Mouse (Mus musculus): ENCODE data around the gene Ubr7. TPM values are rescaled to one million over a fixed set of nuclear protein-coding genes. Genes with fewer than 3 reads are reported as not detected.

Gene Ubr7
- polyA plus RNA-seq, 1 experiment from 2014 or later, result 34.7 TPM

DNA sequence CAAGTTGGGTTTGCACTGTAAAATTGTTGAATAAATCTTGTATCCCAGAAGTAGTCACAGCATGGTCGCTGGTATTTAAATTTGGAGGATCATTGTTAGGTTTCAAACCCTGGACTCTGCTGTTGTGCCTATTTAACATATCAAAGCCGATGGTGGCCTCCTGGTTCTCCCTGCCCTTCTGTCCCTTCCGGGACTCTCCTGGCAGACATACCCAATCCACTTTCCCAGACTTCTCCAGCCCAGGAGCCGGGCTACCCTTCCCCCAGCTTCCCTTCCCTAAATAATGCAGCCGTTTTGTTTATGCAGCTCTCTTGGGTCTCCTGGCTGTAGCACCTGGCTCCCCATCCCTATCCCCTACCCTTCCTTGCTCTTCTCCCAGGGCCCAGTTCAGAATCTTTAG is 1.2 kb downstream of the Ubr7 start:
- peaks cover 2% of the 10 kb centered on the region; the same call in 1 of the 2 replicates for H3K36me3 ChIP-seq (ENCODE audit: control insufficient read depth, insufficient read depth, low read length)
- peaks cover 20% of the 10 kb centered on the region for H3K4me1 ChIP-seq (ENCODE audit: control insufficient read depth, insufficient read depth, low read depth, low read length)
- H3K27me3 ChIP-seq (replicated peaks; ENCODE audit: control insufficient read depth, insufficient read depth, low read length), result no peaks in the 10 kb centered on the region
- H3K4me2 ChIP-seq (ENCODE audit: low read length), result peak overlapping the region; percentile 93
- 0% methylated on average over 5 of the region's 5 CpGs for WGBS
- no peak for ATAC-seq
- H3K9me3 ChIP-seq (ENCODE audit: control insufficient read depth, low read length), result no peaks in the 10 kb centered on the region
- peak overlapping the region; percentile 84 for H3K9ac ChIP-seq (ENCODE audit: low read depth, low read length)
- peak overlapping the region; percentile 82 for H3K4me3 ChIP-seq (ENCODE audit: low read length)
- H3K27ac ChIP-seq (ENCODE audit: low read depth, low read length), result no peak overlapping the region

DNA sequence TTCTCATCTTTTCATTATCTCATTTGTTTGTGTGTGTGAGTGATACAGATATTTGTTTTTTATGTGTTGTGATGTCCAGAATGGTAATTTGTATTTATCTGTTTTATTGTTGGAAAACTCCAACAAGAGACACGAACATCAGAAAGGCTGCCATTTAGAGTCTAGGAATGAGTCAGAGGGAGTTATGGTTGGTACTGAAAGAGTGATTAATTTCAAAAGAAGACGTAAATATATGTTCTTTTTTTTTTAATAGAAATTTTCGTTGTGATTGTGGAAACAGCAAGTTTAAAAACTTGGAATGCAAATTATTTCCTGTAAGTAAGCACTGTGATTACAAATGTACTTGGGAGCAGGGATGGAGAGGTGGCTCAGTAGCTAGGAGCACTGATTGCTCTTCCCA is 3.9 kb downstream of the Ubr7 start:
- H3K27me3 ChIP-seq (replicated peaks; ENCODE audit: control insufficient read depth, insufficient read depth, low read length), result no peaks in the 10 kb centered on the region
- H3K9ac ChIP-seq (ENCODE audit: low read depth, low read length), result no peak overlapping the region
- peaks cover 11% of the 10 kb centered on the region for H3K36me3 ChIP-seq (ENCODE audit: control insufficient read depth, insufficient read depth, low read length)
- WGBS, result 92% methylated on average over 3 of the region's 3 CpGs
- no peaks in the 10 kb centered on the region for H3K9me3 ChIP-seq (ENCODE audit: control insufficient read depth, low read length)
- ATAC-seq, result no peak
- H3K4me3 ChIP-seq (ENCODE audit: low read length), result no peak overlapping the region
- peaks cover 11% of the 10 kb centered on the region for H3K4me1 ChIP-seq (ENCODE audit: control insufficient read depth, insufficient read depth, low read depth, low read length)
- no peak overlapping the region for H3K4me2 ChIP-seq (ENCODE audit: low read length)
- no peak overlapping the region for H3K27ac ChIP-seq (ENCODE audit: low read depth, low read length)

DNA sequence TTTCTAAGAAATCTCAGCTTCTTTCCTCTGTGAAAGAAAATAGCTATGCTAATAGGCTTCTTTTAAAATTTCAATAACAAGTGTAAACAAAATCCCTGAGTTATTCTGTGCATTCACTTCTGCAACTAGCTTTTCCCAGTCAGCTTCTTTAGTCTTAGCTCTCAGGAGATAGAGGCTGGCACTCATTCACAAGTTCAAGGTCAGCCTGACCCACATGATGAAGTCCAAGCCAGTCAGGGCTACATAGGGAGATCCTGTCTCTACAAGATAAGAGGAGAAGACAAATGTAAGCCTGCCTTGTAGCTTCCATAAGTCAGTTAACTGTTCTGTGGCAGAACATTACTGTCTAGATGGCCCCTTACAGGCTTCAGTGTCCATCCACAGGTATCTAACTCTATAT is 5.9 kb downstream of the Ubr7 start:
- Histone ChIP-seq H3K36me3 (ENCODE audit: control insufficient read depth, insufficient read depth, low read length) (peaks cover 27% of the 10 kb centered on the region), H3K4me3 (ENCODE audit: low read length) (no peak overlapping the region), H3K4me1 (ENCODE audit: control insufficient read depth, insufficient read depth, low read depth, low read length) (peaks cover 8% of the 10 kb centered on the region), H3K27ac (ENCODE audit: low read depth, low read length) (no peak overlapping the region), H3K9ac (ENCODE audit: low read depth, low read length) (no peak overlapping the region), H3K9me3 (ENCODE audit: control insufficient read depth, low read length) (no peaks in the 10 kb centered on the region), H3K4me2 (ENCODE audit: low read length) (no peak overlapping the region), H3K27me3 (replicated peaks; ENCODE audit: control insufficient read depth, insufficient read depth, low read length) (no peaks in the 10 kb centered on the region)
- no peak for ATAC-seq

DNA sequence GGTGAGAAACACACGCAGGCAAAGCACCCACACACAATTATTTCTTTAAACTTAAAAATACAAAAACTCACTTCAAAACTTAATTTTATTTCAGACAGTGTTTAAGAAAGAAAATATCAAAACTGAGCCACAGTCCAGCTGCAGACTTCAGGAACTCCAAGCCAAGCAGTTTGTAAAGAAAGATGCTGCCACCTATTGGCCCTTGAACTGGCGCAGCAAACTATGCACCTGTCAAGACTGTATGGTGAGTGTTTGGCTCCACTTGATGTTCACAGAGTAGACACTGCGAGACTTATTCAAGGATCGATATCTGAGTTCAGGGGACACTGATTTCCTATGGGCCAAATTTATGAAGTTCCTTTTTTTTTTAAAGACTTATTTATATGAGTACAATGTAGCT is 11.2 kb downstream of the Ubr7 start:
- Histone ChIP-seq H3K4me2 (ENCODE audit: low read length) (no peak overlapping the region), H3K4me3 (ENCODE audit: low read length) (no peak overlapping the region), H3K36me3 (ENCODE audit: control insufficient read depth, insufficient read depth, low read length) (peaks cover 55% of the 10 kb centered on the region), H3K27ac (ENCODE audit: low read depth, low read length) (no peak overlapping the region), H3K9ac (ENCODE audit: low read depth, low read length) (no peak overlapping the region), H3K9me3 (ENCODE audit: control insufficient read depth, low read length) (no peaks in the 10 kb centered on the region), H3K27me3 (replicated peaks; ENCODE audit: control insufficient read depth, insufficient read depth, low read length) (no peaks in the 10 kb centered on the region), H3K4me1 (ENCODE audit: control insufficient read depth, insufficient read depth, low read depth, low read length) (no peaks in the 10 kb centered on the region)
- no peak for ATAC-seq
- WGBS, result 88% methylated on average over 4 of the region's 4 CpGs

DNA sequence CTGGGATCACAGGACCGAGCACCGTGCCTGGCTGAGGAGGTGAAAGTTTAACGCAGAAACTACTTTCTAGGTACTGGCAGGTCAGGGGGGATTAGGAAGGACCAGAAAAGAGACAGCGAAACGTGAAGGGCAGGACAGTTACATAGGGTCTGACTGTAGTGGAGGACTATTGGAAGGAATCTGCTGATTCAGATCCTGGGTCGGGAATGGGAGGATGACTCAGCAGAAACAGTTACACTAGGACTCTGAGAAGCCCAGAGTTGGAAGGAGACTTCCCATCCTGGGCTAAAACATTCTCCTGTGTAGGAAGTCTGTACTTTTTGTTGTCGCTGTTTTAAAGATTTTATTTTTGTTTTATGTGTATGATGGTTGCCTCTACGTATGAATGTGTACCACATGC is 13.8 kb downstream of the Ubr7 start:
- Histone ChIP-seq H3K27me3 (replicated peaks; ENCODE audit: control insufficient read depth, insufficient read depth, low read length) (no peaks in the 10 kb centered on the region), H3K36me3 (ENCODE audit: control insufficient read depth, insufficient read depth, low read length) (peaks cover 58% of the 10 kb centered on the region), H3K9ac (ENCODE audit: low read depth, low read length) (no peak overlapping the region), H3K4me3 (ENCODE audit: low read length) (no peak overlapping the region), H3K4me1 (ENCODE audit: control insufficient read depth, insufficient read depth, low read depth, low read length) (no peaks in the 10 kb centered on the region), H3K9me3 (ENCODE audit: control insufficient read depth, low read length) (no peaks in the 10 kb centered on the region), H3K27ac (ENCODE audit: low read depth, low read length) (no peak overlapping the region), H3K4me2 (ENCODE audit: low read length) (no peak overlapping the region)
- 99% methylated on average over 8 of the region's 8 CpGs for WGBS
- no peak for ATAC-seq

DNA sequence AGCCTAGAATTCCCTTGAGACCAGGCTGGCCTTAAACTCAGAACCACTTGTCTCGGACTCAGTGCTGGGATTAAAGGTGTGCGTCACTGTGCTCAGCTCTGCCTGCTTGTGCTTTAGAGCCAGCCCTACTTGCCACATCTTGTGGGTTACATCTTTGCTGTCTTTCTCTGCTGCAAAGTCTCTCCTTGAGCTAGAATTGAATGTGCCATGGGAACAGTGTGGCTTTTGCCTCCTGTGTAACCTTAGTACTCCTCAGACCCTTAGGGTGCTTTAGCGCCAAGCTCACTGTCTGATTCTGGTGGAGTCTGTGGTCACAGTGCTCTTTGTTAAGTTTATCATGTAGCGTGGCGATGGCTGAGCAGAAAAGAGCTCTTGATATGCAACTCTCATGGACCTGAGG is 14.9 kb downstream of the Ubr7 start:
- Histone ChIP-seq H3K9ac (ENCODE audit: low read depth, low read length) (no peak overlapping the region), H3K4me2 (ENCODE audit: low read length) (no peak overlapping the region), H3K4me3 (ENCODE audit: low read length) (no peak overlapping the region), H3K4me1 (ENCODE audit: control insufficient read depth, insufficient read depth, low read depth, low read length) (no peaks in the 10 kb centered on the region), H3K36me3 (ENCODE audit: control insufficient read depth, insufficient read depth, low read length) (peaks cover 50% of the 10 kb centered on the region), H3K9me3 (ENCODE audit: control insufficient read depth, low read length) (no peaks in the 10 kb centered on the region), H3K27ac (ENCODE audit: low read depth, low read length) (no peak overlapping the region), H3K27me3 (replicated peaks; ENCODE audit: control insufficient read depth, insufficient read depth, low read length) (no peaks in the 10 kb centered on the region)
- no peak for ATAC-seq
- WGBS, result 93% methylated on average over 5 of the region's 5 CpGs

DNA sequence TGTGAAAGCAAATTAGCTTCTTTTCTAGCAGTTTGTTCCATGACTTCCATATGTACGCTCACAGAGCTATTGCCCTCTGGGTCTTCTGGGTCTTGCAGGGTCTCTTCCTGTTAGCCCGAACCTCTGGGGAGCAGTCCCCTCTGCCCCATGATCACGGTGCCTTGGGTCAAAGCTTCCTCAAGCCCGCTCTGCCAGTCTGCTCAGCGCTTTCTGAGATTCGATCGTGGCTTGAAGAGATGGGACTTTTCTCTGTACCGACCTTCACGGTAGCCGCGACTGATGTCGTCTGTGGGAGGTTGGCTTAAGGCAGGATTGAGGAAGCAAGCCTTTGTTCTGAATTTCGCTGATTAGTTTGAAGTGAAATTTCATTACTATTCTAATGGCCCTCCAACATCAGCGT is 18.3 kb downstream of the Ubr7 start:
- 93% methylated on average over 14 of the region's 14 CpGs for WGBS
- Histone ChIP-seq H3K27ac (ENCODE audit: low read depth, low read length) (no peak overlapping the region), H3K9ac (ENCODE audit: low read depth, low read length) (no peak overlapping the region), H3K4me2 (ENCODE audit: low read length) (no peak overlapping the region), H3K4me3 (ENCODE audit: low read length) (no peak overlapping the region), H3K27me3 (replicated peaks; ENCODE audit: control insufficient read depth, insufficient read depth, low read length) (no peaks in the 10 kb centered on the region), H3K4me1 (ENCODE audit: control insufficient read depth, insufficient read depth, low read depth, low read length) (no peaks in the 10 kb centered on the region), H3K36me3 (ENCODE audit: control insufficient read depth, insufficient read depth, low read length) (peaks cover 25% of the 10 kb centered on the region), H3K9me3 (ENCODE audit: control insufficient read depth, low read length) (no peaks in the 10 kb centered on the region)
- ATAC-seq, result no peak

DNA sequence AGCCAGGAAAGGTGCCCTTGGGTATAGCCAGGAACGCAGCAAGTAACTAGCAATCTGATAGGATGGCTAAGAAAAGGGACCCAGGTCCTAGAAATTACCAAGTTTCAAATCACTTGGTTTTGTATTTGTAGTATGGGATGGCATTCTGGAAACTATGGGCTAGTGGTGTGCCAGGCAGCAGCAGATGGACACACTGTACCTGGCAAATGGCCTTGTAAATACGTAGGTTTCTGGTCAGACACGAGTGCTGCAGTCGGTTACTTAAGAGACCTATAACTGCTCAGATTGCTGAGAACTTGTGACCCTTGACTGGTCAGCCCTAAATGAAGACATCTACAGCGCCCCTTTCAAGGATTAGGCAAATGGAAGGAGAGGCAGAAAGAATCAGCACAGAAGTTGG is 20.4 kb downstream of the Ubr7 start:
- Histone ChIP-seq H3K4me1 (ENCODE audit: control insufficient read depth, insufficient read depth, low read depth, low read length) (no peaks in the 10 kb centered on the region), H3K9ac (ENCODE audit: low read depth, low read length) (no peak overlapping the region), H3K36me3 (ENCODE audit: control insufficient read depth, insufficient read depth, low read length) (peaks cover 14% of the 10 kb centered on the region), H3K27me3 (replicated peaks; ENCODE audit: control insufficient read depth, insufficient read depth, low read length) (no peaks in the 10 kb centered on the region), H3K4me3 (ENCODE audit: low read length) (no peak overlapping the region), H3K27ac (ENCODE audit: low read depth, low read length) (no peak overlapping the region), H3K9me3 (ENCODE audit: control insufficient read depth, low read length) (no peaks in the 10 kb centered on the region), H3K4me2 (ENCODE audit: low read length) (no peak overlapping the region)
- 83% methylated on average over 5 of the region's 5 CpGs for WGBS
- ATAC-seq, result no peak

DNA sequence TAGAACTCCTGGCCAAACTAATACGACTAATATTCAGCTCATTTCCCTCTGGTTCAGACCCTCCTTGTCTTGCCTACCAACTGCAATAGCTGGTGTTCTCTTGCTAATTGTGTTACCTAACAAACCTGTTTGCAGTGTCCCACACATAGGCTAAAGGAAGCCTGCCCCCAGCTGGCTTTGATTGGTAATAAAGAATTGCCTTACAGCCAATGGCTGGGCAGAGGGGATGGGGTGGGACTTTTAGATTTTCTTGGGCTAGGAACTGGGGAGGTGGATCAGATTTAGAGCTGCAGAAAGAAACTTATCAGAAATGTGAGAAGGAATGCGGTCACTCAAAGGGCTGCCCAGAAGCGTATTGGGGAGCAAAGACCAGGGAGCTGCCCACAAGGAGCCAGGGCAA is 21.7 kb downstream of the Ubr7 start:
- no peaks in the 10 kb centered on the region for H3K27me3 ChIP-seq (replicated peaks; ENCODE audit: control insufficient read depth, insufficient read depth, low read length)
- no peak overlapping the region for H3K27ac ChIP-seq (ENCODE audit: low read depth, low read length)
- 61% methylated on average over 3 of the region's 3 CpGs for WGBS
- H3K36me3 ChIP-seq (ENCODE audit: control insufficient read depth, insufficient read depth, low read length), result peaks cover 18% of the 10 kb centered on the region
- ATAC-seq, result no peak
- no peaks in the 10 kb centered on the region for H3K4me1 ChIP-seq (ENCODE audit: control insufficient read depth, insufficient read depth, low read depth, low read length)
- no peaks in the 10 kb centered on the region for H3K9me3 ChIP-seq (ENCODE audit: control insufficient read depth, low read length)
- no peak overlapping the region for H3K9ac ChIP-seq (ENCODE audit: low read depth, low read length)
- H3K4me2 ChIP-seq (ENCODE audit: low read length), result no peak overlapping the region
- no peak overlapping the region for H3K4me3 ChIP-seq (ENCODE audit: low read length)

DNA sequence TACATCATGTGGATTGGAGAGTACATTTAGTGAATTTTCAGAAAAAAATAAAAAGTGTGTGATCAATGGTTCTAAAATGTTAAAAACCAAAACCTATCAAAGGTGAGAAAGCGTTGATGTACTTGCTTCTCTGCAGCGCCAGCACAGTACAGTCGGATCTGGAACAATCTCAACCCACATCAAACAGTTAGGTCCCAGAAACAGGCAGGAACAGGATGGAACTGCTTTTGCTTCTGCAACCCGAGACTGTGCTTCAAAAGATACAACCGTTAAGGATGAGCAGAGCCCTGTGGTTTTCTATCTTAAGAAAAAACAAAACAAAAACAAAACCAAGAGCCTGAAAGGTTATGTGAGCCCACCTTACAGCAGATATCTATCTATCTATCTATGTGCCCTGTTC is 25.1 kb downstream of the Ubr7 start:
- H3K36me3 ChIP-seq (ENCODE audit: control insufficient read depth, insufficient read depth, low read length), result peaks cover 17% of the 10 kb centered on the region
- WGBS, result 93% methylated on average over 5 of the region's 5 CpGs
- H3K9me3 ChIP-seq (ENCODE audit: control insufficient read depth, low read length), result no peaks in the 10 kb centered on the region
- no peaks in the 10 kb centered on the region for H3K4me1 ChIP-seq (ENCODE audit: control insufficient read depth, insufficient read depth, low read depth, low read length)
- no peak overlapping the region for H3K27ac ChIP-seq (ENCODE audit: low read depth, low read length)
- no peak overlapping the region for H3K4me2 ChIP-seq (ENCODE audit: low read length)
- no peak overlapping the region for H3K9ac ChIP-seq (ENCODE audit: low read depth, low read length)
- no peaks in the 10 kb centered on the region for H3K27me3 ChIP-seq (replicated peaks; ENCODE audit: control insufficient read depth, insufficient read depth, low read length)
- ATAC-seq, result no peak
- H3K4me3 ChIP-seq (ENCODE audit: low read length), result no peak overlapping the region
